Mouse (Mus musculus) hindlimb bud, embryonic 11.5 days (tissue): Measurements from ENCODE around the gene Gnmt.
A peak's percentile ranks its signal among the peaks of the same experiment; 100 is the strongest.
"Not testable (repeated sequence)": the region's sequence is repeated elsewhere in the genome, so short reads cannot be mapped to it uniquely, and the experiment has no call there.

Source experiments
- DNase-seq: peaks from one replicate; pipeline ENCODE4 v3.0.0-alpha.2; 2012; ENCODE audit warnings: low read depth, low spot score; ENCODE audit errors: extremely low spot score

Gnmt gene

DNA sequence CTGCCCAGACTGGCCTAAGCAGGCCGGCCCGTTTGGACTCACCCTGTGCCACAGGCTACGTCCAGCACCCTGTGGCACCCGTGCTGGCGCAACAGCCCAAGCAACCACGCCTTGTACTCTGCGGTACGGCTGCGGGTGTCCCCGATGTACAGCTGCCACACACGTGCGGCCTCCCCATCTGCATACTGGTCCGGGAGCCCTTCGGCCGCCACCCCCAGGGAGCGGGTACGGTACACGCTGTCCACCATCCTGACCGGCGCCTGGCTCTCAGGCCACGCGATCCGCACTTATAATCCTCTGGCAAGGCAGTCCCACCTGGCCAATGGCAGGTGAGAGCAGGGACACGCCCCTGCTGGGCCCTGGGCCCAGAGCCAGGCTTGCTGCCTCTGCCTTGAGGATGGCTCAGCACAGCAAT lies at the start of gene Gnmt:
Gnmt (minus strand) TSS at position 265 of the 415 bp plus-strand sequence.
- DNase-seq = no peak

DNA sequence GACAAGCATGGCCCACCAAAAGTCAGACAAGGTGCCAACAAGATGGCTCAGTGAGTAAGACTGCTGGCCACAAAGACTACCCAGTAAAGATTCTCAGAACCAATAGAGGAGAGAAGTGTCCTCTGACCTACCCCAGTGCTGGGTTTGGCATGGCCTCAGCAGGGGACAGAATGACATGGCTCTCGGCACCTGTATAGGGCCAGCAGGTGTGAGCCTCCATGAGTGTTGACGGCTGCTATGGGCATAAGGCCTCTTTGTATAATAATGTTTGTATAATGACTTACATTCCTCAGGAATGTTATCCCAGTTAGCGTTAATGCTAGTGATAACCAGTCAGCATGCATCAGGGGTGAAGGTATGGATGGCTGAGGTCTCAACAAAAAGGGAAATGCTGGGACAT lies 47.1 kb upstream of the Gnmt start:
- no peak for DNase-seq

DNA sequence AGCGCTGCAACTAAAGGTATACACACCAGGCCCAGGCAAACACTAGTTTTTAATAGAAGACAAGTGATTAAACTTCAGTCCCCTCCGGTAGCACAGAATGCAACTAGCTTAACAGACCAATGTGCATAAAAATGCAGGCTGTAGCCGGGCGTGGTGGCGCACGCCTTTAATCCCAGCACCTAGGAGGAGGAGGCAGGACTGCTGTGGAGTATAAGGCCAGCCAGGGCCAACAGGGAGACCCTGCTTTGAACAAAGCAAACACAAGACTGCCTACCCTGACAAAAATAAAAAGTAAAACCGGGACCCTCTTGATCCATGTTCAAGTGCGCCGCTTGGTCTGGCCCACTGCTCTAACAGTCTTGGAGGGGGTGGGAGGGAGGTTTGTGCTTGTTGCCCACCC lies 46.1 kb upstream of the Gnmt start:
- DNase-seq = no peak

DNA sequence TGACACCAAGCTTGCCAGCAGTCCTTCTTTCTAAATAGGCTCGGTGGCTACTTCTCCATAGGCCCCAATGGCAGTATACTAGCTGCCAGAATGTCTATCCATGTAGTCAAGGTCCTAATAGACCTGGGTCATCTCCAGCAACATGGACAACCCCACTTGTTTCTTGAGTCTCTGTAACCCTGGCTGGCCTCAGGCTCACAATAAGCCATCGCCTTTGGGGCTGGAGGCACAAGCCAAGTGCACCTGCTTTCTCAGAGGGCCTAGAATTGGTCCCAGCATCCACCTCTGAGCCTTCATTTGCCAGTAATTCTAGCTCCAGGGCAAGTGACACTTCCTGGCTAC lies 45.1 kb upstream of the Gnmt start:
- DNase-seq = no peak

DNA sequence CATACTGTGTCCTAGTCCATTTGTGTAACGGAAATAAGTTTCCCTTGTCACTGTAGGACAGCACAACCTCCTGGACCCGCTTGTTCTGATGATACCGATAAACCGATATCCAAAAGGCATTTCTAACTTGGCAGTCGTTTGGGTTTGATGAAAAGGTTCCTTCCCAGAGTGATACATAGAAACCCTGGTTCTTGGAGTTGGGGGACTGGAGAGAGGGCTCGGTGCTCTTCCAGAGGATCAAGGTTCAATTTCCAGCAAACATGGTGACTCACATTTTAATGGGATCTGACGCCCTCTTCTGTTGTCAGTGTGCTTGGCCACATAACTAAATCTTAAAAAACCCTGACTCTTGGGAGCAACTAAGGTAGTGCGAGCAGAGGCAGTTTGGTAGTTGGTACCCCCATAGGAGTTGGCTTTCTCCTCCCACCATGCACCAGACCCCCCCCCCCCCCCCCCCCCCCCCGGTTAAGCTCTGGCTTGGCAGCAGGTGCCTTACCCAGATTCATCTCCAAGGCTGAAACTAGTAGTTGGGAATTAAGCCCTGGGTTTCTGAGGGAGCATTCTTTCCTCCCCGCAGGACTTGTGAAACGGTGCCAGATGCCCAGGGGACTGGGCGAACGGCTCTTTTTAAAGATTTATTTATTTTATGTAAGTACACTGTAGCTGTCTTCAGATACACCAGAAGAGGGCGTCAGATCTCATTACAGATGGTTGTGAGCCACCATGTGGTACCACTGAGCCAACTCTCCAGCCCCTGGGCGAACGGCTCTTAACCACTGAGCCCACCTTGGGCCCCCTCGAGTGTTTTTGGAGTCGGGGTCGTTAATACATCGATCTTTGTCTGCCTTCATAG lies 44.5 kb upstream of the Gnmt start:
- no peak for DNase-seq

DNA sequence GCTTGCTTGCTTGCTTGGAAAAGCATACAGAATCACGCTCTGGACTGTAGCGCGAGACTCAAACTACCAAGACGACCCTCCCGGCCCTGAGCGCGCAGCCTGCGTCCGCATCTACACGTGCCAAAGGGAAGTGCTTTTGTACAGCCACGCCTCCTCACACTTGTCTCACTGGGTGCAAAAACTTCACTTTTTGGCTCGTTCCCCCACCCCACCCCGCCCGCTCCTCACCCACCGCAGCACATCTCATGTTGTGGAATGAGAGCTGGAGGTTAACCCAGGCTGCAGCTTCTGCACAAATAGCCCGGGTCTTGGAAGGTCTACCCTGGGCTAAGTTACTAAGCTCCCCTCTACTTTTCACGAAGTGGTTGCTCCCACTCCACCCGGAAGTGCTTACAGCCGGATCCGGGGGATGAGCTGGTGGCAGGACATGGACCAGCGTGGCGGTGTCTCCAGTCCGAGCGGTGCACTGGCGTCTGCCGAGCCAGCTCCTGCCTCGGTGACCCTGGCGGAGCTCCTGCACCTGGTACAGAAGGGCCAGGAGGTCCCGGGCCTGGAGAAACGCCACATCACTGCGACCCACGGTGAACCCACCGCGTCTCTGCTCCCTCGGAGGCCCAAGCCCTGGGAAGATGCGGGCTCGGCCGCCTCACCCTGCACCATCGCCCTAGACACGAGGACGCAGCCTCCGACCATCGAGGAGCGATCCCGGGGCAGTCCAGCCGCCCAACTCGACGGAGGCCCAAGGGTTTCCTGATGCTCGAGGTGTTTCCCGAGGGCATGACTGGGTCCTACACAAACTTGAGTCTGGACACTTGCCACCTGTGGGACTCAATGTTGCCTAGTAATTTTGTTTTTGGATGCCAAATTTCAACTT lies 43.7 kb upstream of the Gnmt start, which contains the start of gene 2310039H08Rik:
2310039H08Rik (plus strand) TSS at position 232 of the 874 bp plus-strand sequence.
- peak; percentile 63 for DNase-seq

DNA sequence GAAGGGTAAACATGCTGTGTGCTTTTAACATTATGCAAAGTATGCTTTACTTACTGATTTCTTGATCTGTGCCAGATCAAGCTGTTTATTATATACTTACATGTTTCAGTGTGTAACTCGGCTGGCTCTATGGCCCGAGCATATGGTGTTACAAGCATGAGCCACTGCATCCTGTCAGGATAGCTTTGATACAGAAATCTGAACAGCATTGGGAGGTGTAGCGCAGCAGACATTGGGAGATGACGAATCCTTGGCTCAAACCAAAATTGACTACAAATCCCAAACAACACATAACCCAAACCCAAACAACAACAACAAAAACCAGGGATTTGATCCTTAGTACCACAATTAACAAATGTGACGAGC lies 43.1 kb upstream of the Gnmt start:
- no peak for DNase-seq

DNA sequence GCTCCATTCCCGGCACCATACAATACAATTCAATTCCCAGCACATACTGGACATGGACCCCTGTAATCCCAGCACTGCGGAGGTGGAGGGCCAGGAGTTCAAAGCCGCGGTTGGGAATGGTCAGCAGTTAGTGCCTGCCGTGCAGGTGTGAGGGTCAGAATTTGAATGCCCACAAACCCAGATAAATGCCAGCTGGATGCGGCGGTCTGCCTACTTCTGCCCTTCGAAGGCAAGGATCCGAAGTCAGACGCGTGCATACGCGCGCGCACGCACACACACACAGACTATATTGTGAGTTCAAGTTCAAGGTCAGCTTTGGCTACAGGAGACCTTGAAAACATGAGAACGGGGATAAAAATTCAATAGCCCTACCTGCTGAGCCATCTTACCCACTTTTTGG lies 42.6 kb upstream of the Gnmt start:
- no peak for DNase-seq

DNA sequence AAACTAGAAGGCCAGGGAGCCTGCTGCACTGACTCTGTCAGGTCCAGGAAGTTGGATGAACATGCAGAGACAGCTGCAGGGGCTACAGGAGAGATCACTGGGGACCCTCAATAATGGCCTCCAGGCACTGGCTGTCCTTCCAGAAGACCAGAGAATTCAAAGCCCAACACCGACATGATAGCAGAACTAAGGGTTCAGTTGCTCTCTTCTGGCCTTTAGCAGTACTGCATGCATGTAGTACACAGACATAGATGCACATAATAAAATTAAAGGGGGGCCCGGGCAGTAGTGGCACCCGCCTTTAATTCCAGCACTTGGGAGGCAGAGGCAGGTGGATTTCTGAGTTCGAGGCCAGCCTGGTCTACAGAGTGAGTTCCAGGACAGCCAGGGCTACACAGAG lies 42.1 kb upstream of the Gnmt start:
- no peak for DNase-seq

DNA sequence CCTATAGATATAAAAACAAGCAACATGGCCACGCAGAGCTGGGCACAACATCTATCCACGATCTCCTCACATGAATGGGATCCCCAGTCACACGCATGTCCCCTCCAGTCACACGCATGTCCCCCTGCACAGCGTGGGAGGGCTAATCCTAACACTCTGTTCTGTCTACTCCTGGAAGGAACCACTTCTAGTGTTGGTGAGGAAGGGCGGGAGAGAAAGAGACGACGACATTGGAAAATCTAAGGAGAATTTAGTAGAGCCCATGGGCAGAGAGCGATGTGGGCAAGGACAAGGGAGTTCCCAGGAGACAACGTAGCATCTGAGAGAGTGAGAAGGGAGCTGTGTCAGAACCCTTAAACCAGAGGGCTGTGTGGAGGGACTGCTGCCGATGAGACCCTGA lies 41.6 kb upstream of the Gnmt start:
- no peak for DNase-seq

DNA sequence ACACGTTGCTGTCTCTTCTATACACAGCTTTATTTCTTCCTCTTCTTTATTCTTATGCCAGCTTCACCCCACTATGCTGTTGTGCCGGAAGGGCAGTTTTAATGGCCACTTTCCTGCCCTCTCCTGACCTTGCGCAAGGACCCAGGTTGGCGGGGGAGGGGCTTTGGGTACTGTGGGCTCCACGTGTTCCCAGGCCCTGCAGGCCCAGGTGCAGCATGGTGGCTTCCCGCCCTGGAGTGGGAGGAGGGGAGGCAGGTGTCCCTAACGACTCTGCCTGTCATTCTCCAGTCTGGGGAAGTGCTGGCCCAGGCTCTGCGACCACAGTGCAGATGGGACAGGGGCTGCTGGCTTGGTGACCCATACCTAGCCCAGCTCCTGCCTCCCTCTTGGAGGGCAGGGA lies 38.9 kb upstream of the Gnmt start:
- no peak for DNase-seq

DNA sequence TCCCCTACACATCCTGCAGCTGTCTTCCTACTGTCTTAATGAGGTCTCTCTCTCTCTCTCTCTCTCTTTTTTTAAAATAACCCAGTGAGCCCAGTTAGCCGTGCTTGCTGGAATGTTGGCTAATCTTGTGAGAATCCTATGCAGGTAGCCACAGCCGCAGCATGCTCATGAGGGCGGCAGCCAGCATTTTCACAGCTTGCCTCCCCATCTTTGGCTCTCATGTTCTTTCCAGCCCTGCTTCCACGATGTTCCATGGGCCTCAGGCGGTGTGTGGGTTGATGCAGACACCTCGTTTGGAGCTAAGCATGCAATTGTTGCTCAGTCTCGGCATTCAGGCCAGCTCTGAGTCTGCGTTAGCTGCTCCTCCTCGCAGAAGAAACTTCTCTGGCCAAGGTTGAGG lies 35.9 kb upstream of the Gnmt start:
- not testable (repeated sequence) for DNase-seq

DNA sequence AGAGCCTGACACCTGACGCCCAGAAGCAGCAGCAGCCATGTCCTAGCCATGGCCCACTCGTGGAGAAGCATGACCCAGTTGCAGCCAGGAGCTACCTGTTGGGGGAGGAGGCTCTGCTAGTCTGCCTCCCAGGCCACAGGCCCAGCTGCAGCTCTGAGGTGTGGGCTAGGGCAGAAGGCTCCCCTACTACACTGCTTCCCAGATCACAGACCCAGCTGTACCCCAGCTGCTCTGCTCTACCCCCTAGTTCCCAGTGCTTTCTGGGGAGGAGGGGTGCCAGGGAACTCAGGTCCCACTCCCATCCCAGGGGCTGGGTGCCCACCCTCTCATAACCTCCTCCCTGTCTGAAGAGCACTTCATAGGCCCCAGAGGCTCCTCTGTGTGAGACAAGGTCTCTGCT lies 34.6 kb upstream of the Gnmt start, which contains the start of gene Ptcra:
Ptcra (minus strand) TSS at position 169 of the 400 bp plus-strand sequence.
- no peak for DNase-seq

DNA sequence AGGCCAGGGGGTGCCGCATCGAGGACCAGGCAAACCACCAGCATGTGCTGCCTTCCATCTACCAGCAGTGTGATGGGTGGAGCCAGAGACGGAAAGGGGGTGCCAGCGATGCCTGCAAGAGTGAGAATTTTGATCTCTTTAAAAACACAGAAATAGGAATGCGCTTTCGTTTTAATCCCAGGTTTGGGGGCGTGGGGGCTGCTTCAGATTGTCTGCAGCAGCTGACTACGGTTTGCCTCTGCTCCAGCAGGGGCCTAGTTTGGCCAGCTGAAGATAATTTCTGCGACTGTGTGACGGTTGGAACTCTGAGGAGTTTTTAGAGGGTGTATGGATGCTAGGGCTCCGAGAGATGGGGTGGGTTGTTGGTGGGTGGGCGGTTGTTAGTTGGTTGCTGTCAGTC lies 29.8 kb upstream of the Gnmt start:
- no peak for DNase-seq

DNA sequence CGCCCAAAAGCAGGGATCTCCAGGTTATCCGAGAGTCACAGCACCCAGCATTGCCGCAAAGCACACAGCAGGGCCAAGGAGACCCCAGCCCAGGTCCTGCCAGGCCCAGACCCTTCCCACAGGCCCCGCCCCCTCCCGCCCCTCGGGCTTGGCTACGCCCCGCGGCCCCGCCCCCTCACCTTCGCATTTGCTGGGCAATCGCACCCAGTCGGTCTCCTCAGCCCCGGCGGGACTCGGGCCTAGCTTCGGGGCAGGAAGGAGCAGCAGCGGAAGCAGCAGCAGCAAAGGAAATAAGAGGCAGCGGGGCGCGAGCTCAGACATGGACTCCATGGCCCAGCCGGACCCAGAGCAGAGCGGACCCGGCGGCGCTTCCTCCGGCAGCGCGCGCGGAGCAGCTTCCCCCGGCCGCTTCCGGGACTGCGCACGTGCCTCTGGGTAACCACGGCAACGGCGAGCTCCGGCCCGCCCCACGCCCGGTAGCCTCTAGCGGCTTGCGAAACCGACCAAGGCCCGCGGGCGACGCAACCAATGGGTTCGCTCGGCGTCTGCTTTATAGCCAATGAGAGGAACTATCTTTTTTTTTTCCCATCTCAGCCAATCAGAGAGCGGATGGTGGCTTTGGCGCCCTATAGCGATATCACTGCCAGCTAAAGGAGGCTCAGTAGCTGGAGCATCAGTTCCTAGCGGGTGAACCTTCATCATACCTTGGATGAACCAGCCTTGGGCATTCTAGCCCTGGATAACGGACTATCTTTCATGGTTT lies 23.0 kb upstream of the Gnmt start, which contains the start of gene Cnpy3:
Cnpy3 (minus strand) TSS at position 421 of the 763 bp plus-strand sequence.
- DNase-seq = peak; percentile 91

DNA sequence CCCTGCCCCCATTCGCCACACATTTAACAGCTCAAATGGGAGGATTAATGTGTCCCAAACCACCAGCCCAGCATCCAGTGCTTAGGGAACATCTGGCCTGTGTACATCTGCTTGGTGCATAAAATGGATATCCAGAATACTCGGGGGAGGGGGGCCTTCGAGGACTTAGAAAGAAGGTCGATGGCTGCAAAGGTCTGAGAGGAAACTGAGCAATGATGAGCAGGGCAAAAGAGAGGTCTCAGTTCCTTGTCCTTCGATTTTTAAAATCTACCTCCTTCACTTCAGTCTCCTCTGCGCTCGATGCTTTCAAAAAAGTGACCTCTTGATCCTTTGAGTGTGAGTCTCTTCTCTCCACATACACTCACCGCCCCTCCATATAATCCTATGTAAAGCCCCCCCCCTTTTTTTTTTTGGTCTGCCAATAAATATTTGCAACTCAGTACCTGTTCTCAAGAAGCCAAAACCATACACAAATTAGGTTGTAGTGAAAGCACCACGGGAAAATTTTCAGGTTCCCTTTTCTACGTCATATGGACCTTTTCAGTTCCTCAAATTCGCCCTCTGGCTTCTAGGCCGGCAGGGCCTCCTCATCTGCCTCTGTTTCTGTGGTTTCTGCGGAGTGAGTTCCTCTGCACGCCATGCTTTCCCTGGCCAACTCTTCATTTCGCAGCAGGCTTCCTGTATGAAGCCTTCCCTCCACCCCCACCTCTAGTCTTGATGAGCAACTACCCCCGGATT lies 22.3 kb upstream of the Gnmt start:
- no peak for DNase-seq

DNA sequence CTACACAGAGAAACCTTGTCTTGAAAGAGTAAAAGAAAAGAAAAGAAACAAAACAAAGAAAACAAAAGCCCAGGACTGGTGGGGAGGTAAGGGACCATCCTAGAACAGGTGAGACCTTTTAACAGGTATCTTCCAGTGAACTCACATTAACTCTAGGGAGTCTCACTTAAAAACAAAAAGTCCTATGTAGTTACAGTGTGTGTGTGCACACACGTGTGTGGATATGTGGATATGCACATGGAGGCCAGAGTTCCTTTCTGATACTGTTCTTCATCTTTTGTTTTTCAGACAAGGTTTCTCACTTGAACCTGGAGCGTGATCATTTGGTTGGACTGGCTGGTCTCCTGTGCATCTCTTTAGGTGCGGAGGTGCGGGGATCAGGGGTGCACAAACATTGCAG lies 21.6 kb upstream of the Gnmt start:
- no peak for DNase-seq

DNA sequence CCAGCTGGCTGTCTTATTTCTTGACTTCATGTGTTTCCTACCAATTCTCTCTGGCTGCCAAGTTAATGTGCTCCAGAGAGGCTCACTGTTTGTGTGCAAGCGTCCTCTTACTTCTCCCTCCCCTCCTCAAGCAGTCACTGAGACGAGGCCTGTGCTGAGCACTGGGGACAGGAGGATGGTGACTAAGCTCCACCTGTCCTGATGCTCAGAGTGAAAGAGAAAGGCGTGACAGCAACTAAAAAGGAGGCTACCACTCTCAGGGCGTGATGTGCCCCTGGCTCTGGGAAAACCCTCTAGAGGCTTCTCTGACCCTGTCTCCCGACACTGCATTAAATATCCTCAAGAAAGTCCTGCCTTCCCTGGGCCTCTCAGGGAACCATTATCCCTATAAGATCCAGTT lies 20.3 kb upstream of the Gnmt start:
- no peak for DNase-seq

DNA sequence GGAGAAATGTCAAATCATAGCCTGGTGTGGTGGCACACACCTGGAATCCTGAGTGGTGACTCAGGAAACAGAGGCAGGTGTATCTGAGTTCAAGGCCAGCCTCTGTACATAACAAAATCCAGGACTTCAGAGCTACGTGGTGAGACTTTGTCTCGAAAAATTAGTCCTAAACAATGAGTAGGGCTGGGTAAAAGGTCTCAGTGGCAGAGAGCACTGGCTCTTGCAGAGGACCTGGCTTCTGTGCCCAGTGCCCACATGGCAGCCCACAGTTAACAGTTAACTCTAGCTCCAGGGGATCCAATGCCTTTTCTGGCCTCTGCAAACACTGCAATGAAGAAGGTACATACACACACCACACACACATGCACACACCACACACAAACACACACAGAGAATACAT lies 18.8 kb upstream of the Gnmt start:
- DNase-seq = no peak

DNA sequence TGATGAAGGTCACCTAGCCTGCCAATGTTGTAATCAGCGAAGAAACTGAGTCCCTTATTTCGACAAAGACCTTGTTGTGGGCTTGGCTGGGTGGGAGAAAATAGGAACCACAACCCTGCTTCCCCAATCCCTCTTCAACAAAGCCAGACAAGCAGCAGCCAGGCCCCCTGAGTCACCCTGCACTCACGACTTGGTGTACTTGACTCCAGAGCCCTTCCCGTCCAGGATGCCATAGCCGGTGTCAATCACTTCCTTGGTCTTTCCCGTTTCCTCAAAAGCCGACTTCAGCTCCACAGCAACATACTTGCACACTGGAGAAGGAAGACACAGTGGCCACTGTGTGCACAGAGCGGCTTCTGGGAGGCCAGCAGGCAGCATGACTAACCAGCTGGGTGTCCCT lies 18.3 kb upstream of the Gnmt start:
- no peak for DNase-seq

DNA sequence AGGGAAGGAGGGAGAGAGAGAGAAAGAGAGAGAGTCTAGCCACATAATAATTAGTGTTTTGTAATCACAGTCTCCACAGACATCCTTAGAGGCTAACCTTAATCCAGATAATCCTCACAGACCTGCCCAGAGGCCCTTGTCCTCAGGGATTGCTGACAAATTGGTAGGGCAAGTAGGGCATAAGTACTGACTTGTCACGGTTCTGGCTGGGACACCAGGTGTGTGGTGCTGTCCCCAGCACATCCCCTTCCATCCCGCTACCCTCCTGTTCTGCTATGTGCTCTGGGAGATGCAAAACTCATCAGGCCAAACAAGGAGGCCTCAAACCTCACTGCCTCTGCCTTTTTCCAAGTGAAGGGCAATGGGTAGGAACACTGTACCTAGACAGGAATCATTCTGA lies 16.5 kb upstream of the Gnmt start:
- no peak for DNase-seq
